Mouse (Mus musculus) heart, postnatal 10 days (tissue): ENCODE measurements around the gene Trub1. TPM values are rescaled to one million over a fixed set of nuclear protein-coding genes. Genes with fewer than 3 reads are reported as not detected.

Experiments
- DNase-seq, 2 experiments: peaks; one replicate each; pipeline ENCODE4 v3.0.0; 2021
- intact Hi-C: fragments of 180-260 bp; cut with DNase I; formaldehyde crosslinking; loops from one replicate; pipeline ENCODE4 v1.15.1; 2025
- total RNA-seq, 2 experiments: library from RNA; stranded (reverse); gene quantifications; 2 replicates each; pipeline ENCODE4 v1.2.3; 2021

The Trub1 gene
- total RNA-seq = 1 to 10 TPM; 7.7 to 8.8 TPM

GRCm38 (mm10) chr19:57452492-57453217 lies at the start of gene Trub1:
Trub1 (plus strand) TSS chr19:57452912.
- intact Hi-C loops = loop anchor here (10.0 kb wide), 1 partner anchor 298 kb away; no protein-coding TSS in a partner anchor
- DNase-seq = peak; percentile 91 to 93

GRCm38 (mm10) chr19:57403700-57404501 lies 48.8 kb upstream of the Trub1 start:
- intact Hi-C loops = loop anchor here (1.0 to 10.0 kb wide), 3 partner anchors 53 to 239 kb away; partner anchors contain the start of gene Atrnl1
- peak; percentile 84 to 94 for DNase-seq

GRCm38 (mm10) chr19:57404502-57404848 lies 48.2 kb upstream of the Trub1 start:
- no peak for DNase-seq
- intact Hi-C loops = loop anchor here (1.0 to 10.0 kb wide), 3 partner anchors 52 to 239 kb away; partner anchors contain the start of gene Atrnl1

GRCm38 (mm10) chr19:57407947-57408346 lies 44.8 kb upstream of the Trub1 start:
- intact Hi-C loops = loop anchor here (10.0 kb wide), 1 partner anchor 207 kb away; the partner anchor contains the start of gene Atrnl1
- no peak for DNase-seq

- peak; percentile 82 to 86 for DNase-seq
- intact Hi-C loops = no loop called here
Measured at GRCm38 (mm10) chr19:57411375-57412196, 41.1 kb upstream of the Trub1 start.

GRCm38 (mm10) chr19:57413170-57413569 lies 39.5 kb upstream of the Trub1 start:
- no peak for DNase-seq
- intact Hi-C loops = no loop called here

- intact Hi-C loops = no loop called here
- no peak for DNase-seq
Measured at GRCm38 (mm10) chr19:57413918-57414317, 38.8 kb upstream of the Trub1 start.

GRCm38 (mm10) chr19:57415031-57415807 lies 37.5 kb upstream of the Trub1 start:
- intact Hi-C loops = no loop called here
- DNase-seq = no peak

GRCm38 (mm10) chr19:57417800-57418580 lies 34.7 kb upstream of the Trub1 start:
- intact Hi-C loops = no loop called here
- no peak for DNase-seq

GRCm38 (mm10) chr19:57423402-57423801 lies 29.3 kb upstream of the Trub1 start:
- intact Hi-C loops = no loop called here
- no peak for DNase-seq

GRCm38 (mm10) chr19:57425296-57425695 lies 27.4 kb upstream of the Trub1 start:
- intact Hi-C loops = no loop called here
- DNase-seq = no peak

GRCm38 (mm10) chr19:57426841-57427240 lies 25.9 kb upstream of the Trub1 start:
- intact Hi-C loops = no loop called here
- no peak for DNase-seq

- no peak for DNase-seq
- intact Hi-C loops = no loop called here
Measured at GRCm38 (mm10) chr19:57427756-57428438, 24.8 kb upstream of the Trub1 start.

GRCm38 (mm10) chr19:57428641-57429040 lies 24.1 kb upstream of the Trub1 start:
- intact Hi-C loops = no loop called here
- DNase-seq = no peak

- DNase-seq = no peak
- intact Hi-C loops = no loop called here
Measured at GRCm38 (mm10) chr19:57429926-57430325, 22.8 kb upstream of the Trub1 start.

- intact Hi-C loops = no loop called here
Measured at GRCm38 (mm10) chr19:57431476-57431875, 21.2 kb upstream of the Trub1 start.

GRCm38 (mm10) chr19:57434024-57434423 lies 18.7 kb upstream of the Trub1 start:
- intact Hi-C loops = no loop called here
- no peak for DNase-seq

More at GRCm38 (mm10) chr19:57431476-57431875, 21.2 kb upstream of the Trub1 start:
- no peak for DNase-seq

GRCm38 (mm10) chr19:57436586-57437021 lies 16.1 kb upstream of the Trub1 start:
- DNase-seq = peak; percentile 55 to 59
- intact Hi-C loops = no loop called here

- no peak for DNase-seq
- intact Hi-C loops = no loop called here
Measured at GRCm38 (mm10) chr19:57437042-57437441, 15.7 kb upstream of the Trub1 start.
